ENCODE assay signal across 16 mouse cellular contexts in genomic region chr11:67923720-67924119, GRCm38 (mm10). TPM values are rescaled to one million over a fixed set of nuclear protein-coding genes. Genes with fewer than 3 reads are reported as not detected.
A peak's percentile ranks its signal among the peaks of the same experiment; 100 is the strongest.
DNase-seq lines count a peak whose midpoint lies in the region; ATAC-seq and TF ChIP-seq lines count a peak whose summit lies in the region.
"Had no signal": no experiment of that assay in that cellular context is flagged by ENCODE, and none has a peak within 500 bp of the region (broad histone marks: within the 10 kb centered on the region; RNA-seq: fewer than 3 reads in every experiment).

No protein-coding gene starts in this region.

- peak; percentile 39 for DNase-seq in kidney, adult 9 months
- DNase-seq in kidney, postnatal 10 days: no peak
- no peak for DNase-seq in midbrain, postnatal 0 days (ENCODE audit: low spot score)
- DNase-seq in induced T-regulatory cell, adult 2 months (ENCODE audit: low read depth): peak; percentile 14
- DNase-seq in testis, postnatal 10 days (ENCODE audit: low spot score): no peak
- no peak for DNase-seq in layer of hippocampus, postnatal 14 days (ENCODE audit: low spot score in 2 of 2)
- DNase-seq: cerebellum, postnatal 25 days; heart, postnatal 4 days; kidney, adult 11 months; lung, postnatal 14 days had no signal

- no peak for ATAC-seq in midbrain, postnatal 0 days (ENCODE audit: low FRiP score)
- ATAC-seq in midbrain, embryonic 13.5 days: no peak
- ATAC-seq: activated CD4-positive, CD25-positive, alpha-beta regulatory T cell, adult 4 months had no signal

- no peaks in the 10 kb centered on the region for H3K9me3 ChIP-seq in midbrain, postnatal 0 days (ENCODE audit: low read length)
- no peaks in the 10 kb centered on the region for H3K9me3 ChIP-seq in midbrain, embryonic 13.5 days
- H3K9me3 ChIP-seq: limb, embryonic 15.5 days; midbrain, embryonic 10.5 days had no signal

- peaks cover 12% of the 10 kb centered on the region; the same call in 1 of the 2 replicates for H3K27me3 ChIP-seq in midbrain, postnatal 0 days (ENCODE audit: insufficient read depth, low read length)
- peaks cover 29% of the 10 kb centered on the region for H3K27me3 ChIP-seq in midbrain, embryonic 13.5 days

- whole genome bisulfite sequencing in midbrain, postnatal 0 days: 95% methylated on average over 5 of the region's 5 CpGs
- WGBS in midbrain, embryonic 13.5 days: 96% methylated on average over 5 of the region's 5 CpGs

- no peaks in the 10 kb centered on the region for H3K36me3 ChIP-seq in midbrain, postnatal 0 days (ENCODE audit: insufficient read depth, low read length)
- H3K36me3 ChIP-seq in midbrain, embryonic 13.5 days: no peaks in the 10 kb centered on the region
- H3K36me3 ChIP-seq: G1E; limb, embryonic 15.5 days; midbrain, embryonic 10.5 days had no signal

- H3K4me3 ChIP-seq in midbrain, postnatal 0 days (ENCODE audit: low read depth, low read length): no peak overlapping the region
- no peak overlapping the region for H3K4me3 ChIP-seq in midbrain, embryonic 13.5 days (replicated peaks)
- H3K4me3 ChIP-seq: limb, embryonic 15.5 days; midbrain, embryonic 10.5 days had no signal

- peak; percentile 23; the same call in 1 of the 2 replicates for TF ChIP-seq CTCF in midbrain, postnatal 0 days (IDR thresholded peaks at IDR 0.05)

- no peaks in the 10 kb centered on the region for H3K4me1 ChIP-seq in midbrain, postnatal 0 days (ENCODE audit: insufficient read depth, low read length)
- peaks cover 19% of the 10 kb centered on the region for H3K4me1 ChIP-seq in midbrain, embryonic 13.5 days (replicated peaks)

- no peak overlapping the region for H3K9ac ChIP-seq in midbrain, postnatal 0 days (replicated peaks; ENCODE audit: low read length, poor library complexity, severe bottlenecking)
- H3K9ac ChIP-seq in midbrain, embryonic 13.5 days (replicated peaks): no peak overlapping the region
- H3K9ac ChIP-seq: limb, embryonic 15.5 days had no signal

- H3K27ac ChIP-seq in midbrain, postnatal 0 days (ENCODE audit: low read depth, low read length): no peak overlapping the region
- H3K27ac ChIP-seq in midbrain, embryonic 13.5 days: no peak overlapping the region
- H3K27ac ChIP-seq: limb, embryonic 15.5 days; midbrain, embryonic 10.5 days had no signal

- no peak overlapping the region for H3K4me2 ChIP-seq in midbrain, postnatal 0 days (ENCODE audit: low read depth, low read length, poor library complexity, severe bottlenecking)
- H3K4me2 ChIP-seq in midbrain, embryonic 13.5 days (replicated peaks): no peak overlapping the region

RNA-seq across cellular contexts. Expression of gene Usp43, which starts 1.8 kb away (rescaled TPM):
- 1.8 and 2.6 TPM in 2 replicates for total RNA-seq in midbrain, postnatal 0 days (2014; rRNA removed)
- 0.59 and 0.67 TPM in 2 replicates for polyA plus RNA-seq in midbrain, postnatal 0 days (2015; fragmentation: Nextera tagmentation; extraction: Ambion mirVana)
- polyA plus RNA-seq in midbrain, embryonic 13.5 days (2015; fragmentation: Nextera tagmentation; extraction: Ambion mirVana): 0.13 and 0.23 TPM in 2 replicates
- total RNA-seq in layer of hippocampus, postnatal 14 days (2021): 1 to 10 TPM; 3.2 to 4.8 TPM
- polyA plus RNA-seq: activated CD4-positive, CD25-positive, alpha-beta regulatory T cell, adult 4 months; G1E had no signal

RNA-seq across cellular contexts. Expression of gene Cfap52, which starts 41.7 kb away (rescaled TPM):
- total RNA-seq in midbrain, postnatal 0 days (2014; rRNA removed): 3.8 TPM in 2 replicates
- 2.7 and 3.2 TPM in 2 replicates for polyA plus RNA-seq in midbrain, postnatal 0 days (2015; fragmentation: Nextera tagmentation; extraction: Ambion mirVana)
- polyA plus RNA-seq in midbrain, embryonic 13.5 days (2015; fragmentation: Nextera tagmentation; extraction: Ambion mirVana): 1.4 and 2.2 TPM in 2 replicates
- 1 to 10 TPM; 1.6 to 4.2 TPM for total RNA-seq in layer of hippocampus, postnatal 14 days (2021)
- total RNA-seq: G1E had no signal
- polyA plus RNA-seq: activated CD4-positive, CD25-positive, alpha-beta regulatory T cell, adult 4 months; embryonic facial prominence, embryonic 11.5 days; G1E had no signal

RNA-seq across cellular contexts. Expression of gene Stx8, which starts 42.3 kb away (rescaled TPM):
- 13.2 and 22.4 TPM in 2 replicates for total RNA-seq in midbrain, postnatal 0 days (2014; rRNA removed)
- 59.0 and 63.6 TPM in 2 replicates for polyA plus RNA-seq in midbrain, postnatal 0 days (2015; fragmentation: Nextera tagmentation; extraction: Ambion mirVana)
- polyA plus RNA-seq in midbrain, embryonic 13.5 days (2015; fragmentation: Nextera tagmentation; extraction: Ambion mirVana): 67.4 and 69.2 TPM in 2 replicates
- total RNA-seq in layer of hippocampus, postnatal 14 days (2021): 10 to 100 TPM; 29.0 to 36.6 TPM

Comparison
In these comparisons a context has a peak if more than half of its experiments do, and no peak if none do; other contexts are left out.
1. DNase-seq: peak in kidney, adult 9 months (single experiment) and induced T-regulatory cell, adult 2 months (single experiment); none in kidney, postnatal 10 days (single experiment), midbrain, postnatal 0 days (single experiment), testis, postnatal 10 days (single experiment) and layer of hippocampus, postnatal 14 days (0 of 2).